Mouse (Mus musculus) brain, embryonic 14.5 days (tissue): ENCODE measurements at regions not wholly inside any gene's neighbourhood (a gene's known extent, or its start where the extent isn't known, plus 50 kb on each side); places are given as distances from the start of the nearest gene placed in this dataset.

Experiments used
- DNase-seq: peaks from one replicate; pipeline ENCODE4 v3.0.0-alpha.2; 2011; ENCODE audit warnings: low read depth
- CTCF ChIP-seq: fragments of 200-500 bp; IDR thresholded peaks from 2 replicates; pipeline ENCODE4 v1.5.1; 2012; ENCODE audit warnings: inconsistent platforms, mild to moderate bottlenecking, moderate library complexity, borderline replicate concordance; ENCODE audit not compliant: insufficient read depth, insufficient read length; ENCODE audit errors: extremely low read depth
- POLR2A ChIP-seq: fragments of 200-500 bp; IDR thresholded peaks from 2 replicates; pipeline ENCODE4 v1.6.1; 2012; ENCODE audit warnings: mild to moderate bottlenecking, inconsistent platforms, borderline replicate concordance; ENCODE audit not compliant: poor library complexity, insufficient read depth, insufficient read length, severe bottlenecking; ENCODE audit errors: extremely low read depth

DNA sequence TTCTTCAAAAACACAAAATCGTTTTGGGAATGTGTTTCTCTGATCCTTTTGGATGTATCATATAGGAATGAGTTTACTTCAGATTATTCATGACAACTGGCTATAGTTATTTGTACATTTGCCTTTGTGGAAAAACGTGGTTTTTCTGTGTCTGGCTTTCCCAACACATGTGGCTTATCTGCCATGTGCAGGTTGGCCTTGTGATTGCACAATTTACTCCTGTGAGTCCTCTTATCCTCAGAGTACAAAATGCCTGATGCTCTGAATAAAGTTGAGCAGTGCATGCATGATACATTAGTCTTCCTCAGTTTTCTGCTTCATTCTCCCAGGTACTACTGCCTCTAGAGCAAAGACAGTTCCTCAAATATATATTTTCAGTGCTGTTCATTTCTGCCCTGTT lies 881.6 kb downstream of the Lrfn5 start:
- no peak for TF ChIP-seq POLR2A
- TF ChIP-seq CTCF = no peak
- no peak for DNase-seq

- DNase-seq = no peak
- TF ChIP-seq CTCF = no peak
- no peak for TF ChIP-seq POLR2A
Measured at GRCm38 (mm10) chr12:62428692-62429091, 905.7 kb downstream of the Lrfn5 start.

- no peak for DNase-seq
- TF ChIP-seq POLR2A = no peak
Measured at GRCm38 (mm10) chr12:62450618-62451017, 927.7 kb downstream of the Lrfn5 start.

- no peak for TF ChIP-seq POLR2A
- TF ChIP-seq CTCF = no peak
- no peak for DNase-seq
Measured at GRCm38 (mm10) chr12:62483382-62483781, 960.4 kb downstream of the Lrfn5 start.

- TF ChIP-seq CTCF (no peak), POLR2A (no peak)
- peak; percentile 14 for DNase-seq
Measured at GRCm38 (mm10) chr12:62528524-62528923, 1005.6 kb downstream of the Lrfn5 start.

DNA sequence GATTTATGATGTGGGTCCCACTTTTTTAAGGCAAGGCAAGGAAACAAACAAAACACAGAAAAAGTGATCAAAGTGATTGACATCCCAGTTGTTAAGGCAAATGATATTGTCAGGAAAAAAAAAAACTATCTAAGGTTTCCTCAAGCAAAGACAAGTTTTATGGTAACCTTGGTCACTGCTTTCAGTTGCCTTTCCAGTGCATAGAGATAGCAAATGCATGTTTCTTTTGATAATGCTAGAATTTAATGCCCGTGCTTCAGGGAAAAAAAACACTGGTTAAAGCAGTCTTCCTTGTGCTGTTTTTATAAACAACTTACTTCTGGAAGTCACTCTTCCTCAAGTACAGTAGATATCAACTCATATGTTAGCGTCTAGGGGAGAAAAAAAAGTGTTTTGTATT lies 1029.4 kb downstream of the Lrfn5 start:
- TF ChIP-seq POLR2A (no peak), CTCF (no peak)

GRCm38 (mm10) chr12:62554622-62555021 lies 1031.7 kb downstream of the Lrfn5 start:
- no peak for DNase-seq
- no peak for TF ChIP-seq CTCF
- TF ChIP-seq POLR2A = no peak

More for the DNA sequence above, 1029.4 kb downstream of the Lrfn5 start:
- no peak for DNase-seq

DNA sequence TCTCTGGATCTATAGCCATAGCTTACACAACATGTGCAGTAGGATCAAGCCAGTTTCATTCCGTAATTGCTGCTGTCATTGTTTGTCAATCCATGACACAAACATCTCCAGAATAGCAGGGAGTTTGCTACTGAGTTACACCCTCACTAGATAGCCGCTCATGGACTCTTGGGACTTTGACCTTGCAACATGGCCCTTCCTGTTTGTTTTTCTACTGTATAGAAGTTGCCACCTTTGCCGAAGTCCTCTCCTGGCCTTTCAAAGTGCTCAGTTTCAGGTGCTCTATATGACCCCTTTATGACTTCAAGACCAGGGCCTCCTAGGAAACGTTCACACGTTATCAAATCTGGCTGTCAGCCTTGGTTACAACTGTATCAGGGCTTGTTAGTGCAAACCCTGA lies 1040.8 kb downstream of the Lrfn5 start:
- no peak for TF ChIP-seq POLR2A
- TF ChIP-seq CTCF = no peak
- DNase-seq = no peak
